Mouse (Mus musculus): Measurements from ENCODE around the gene Lnx1.

DNA sequence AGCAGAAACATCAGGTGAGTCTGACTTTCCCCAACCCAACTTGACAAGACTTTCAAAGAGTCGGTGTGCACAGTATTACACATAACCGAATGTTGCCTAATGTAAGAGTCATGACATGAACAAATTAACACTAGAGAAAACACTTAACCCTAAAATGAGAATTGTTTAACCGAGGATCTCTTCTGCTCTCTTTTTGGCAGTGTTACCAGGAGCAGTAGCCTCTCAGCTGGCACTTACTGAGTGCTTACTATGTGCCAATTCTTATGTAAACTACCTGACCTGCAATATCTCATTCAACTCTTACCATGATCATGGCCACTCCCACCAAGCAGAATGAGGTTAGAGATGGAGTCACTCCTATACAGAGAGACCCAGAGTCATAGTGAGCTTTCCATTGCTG, 44.8 kb upstream of the Lnx1 start:
- TF ChIP-seq CTCF (IDR thresholded peaks at IDR 0.05; ENCODE audit: extremely low read depth, insufficient read depth, insufficient read length, insufficient replicate concordance) (no peak), POLR2A (IDR thresholded peaks at IDR 0.05; ENCODE audit: low read depth, low read length) (no peak)
